In the genomic region with DNA sequence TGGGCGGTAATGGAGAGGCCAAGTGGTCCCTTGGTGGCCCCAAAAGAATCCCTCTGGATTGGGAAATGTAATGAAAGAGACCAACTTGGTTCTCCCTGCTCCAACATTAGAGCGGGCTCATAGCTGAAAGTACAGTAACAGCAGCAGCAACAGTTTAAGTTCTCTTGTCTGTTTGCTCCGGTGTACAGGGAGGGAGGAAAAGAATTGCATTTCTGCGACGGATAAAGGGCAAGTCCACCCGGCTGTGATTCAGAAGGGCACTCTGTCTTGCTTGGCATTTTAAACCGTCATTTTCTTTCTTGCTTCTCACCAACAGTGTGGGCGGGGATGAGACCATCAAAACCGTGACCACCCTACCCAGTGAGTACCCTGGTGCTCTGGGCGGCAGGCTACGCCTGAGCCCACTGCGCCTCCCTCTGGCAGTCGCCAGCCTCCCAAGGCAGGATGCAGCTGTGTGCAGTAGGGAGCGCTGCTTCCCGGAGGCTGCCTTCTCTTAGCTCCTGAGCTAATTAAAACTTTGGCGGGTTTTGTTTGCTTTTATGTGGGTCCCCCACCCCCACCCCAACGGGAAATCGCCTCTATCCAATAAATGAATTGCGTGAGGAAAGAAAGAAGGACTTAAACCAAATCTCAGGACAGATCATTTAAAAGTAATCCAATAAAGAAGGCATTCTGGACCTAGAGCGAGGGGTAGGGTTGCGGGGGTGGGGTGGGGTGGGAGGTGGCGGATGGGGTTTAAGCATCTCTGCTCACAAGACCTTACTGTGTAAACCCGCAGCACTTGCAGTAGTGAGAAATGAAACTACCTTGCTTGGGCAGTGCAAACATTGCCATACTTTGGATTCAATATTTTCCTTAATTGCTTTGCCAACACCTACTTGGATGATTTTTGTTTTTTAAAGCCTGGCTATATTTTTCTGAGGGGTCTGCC, we compare ENCODE assay signal across 8 mouse cellular contexts.
DNase-seq lines count a peak whose midpoint lies in the region; ATAC-seq lines count a peak whose summit lies in the region.

No protein-coding gene starts in this region.

- peak; percentile 54 for DNase-seq in NIH3T3 (ENCODE audit: low read depth)
- peak; percentile 28 for DNase-seq in brain, embryonic 18.5 days (ENCODE audit: low read depth, low spot score)
- peak; percentile 41 to 56 for DNase-seq in frontal cortex, postnatal 10 days (ENCODE audit: low spot score in 2 of 2)
- DNase-seq in induced T-regulatory cell, adult 2 months (ENCODE audit: low read depth): peak; percentile 11
- DNase-seq in left cerebral cortex, postnatal 14 days (ENCODE audit: low spot score in 2 of 2): peak; percentile 66 to 68
- DNase-seq in mesoderm, embryonic 11.5 days (ENCODE audit: low read depth, low spot score): peak; percentile 72
- DNase-seq in right cerebral cortex, postnatal 4 days: peak; percentile 67

- ATAC-seq in megakaryocyte-erythroid progenitor cell, adult 5-6 weeks (replicated peaks; ENCODE audit: low FRiP score, low TSS enrichment, poor library complexity, severe bottlenecking): no peak

- intact Hi-C loops in left cerebral cortex, postnatal 14 days (cut with DNase I): loop anchor here (10.0 kb wide), 2 partner anchors 88 to 738 kb away; no protein-coding TSS in a partner anchor

Comparison
In these comparisons a context has a peak if more than half of its experiments do, and no peak if none do; other contexts are left out.
1. DNase-seq: peak in every context shown above with its lines; median percentile 72 in mesoderm, embryonic 11.5 days; 67 in left cerebral cortex, postnatal 14 days; 67 in right cerebral cortex, postnatal 4 days; 54 in NIH3T3; 48 in frontal cortex, postnatal 10 days; 28 in brain, embryonic 18.5 days; 11 in induced T-regulatory cell, adult 2 months.